Mouse (Mus musculus): ENCODE results near the gene Olfr790. TPM values are rescaled to one million over a fixed set of nuclear protein-coding genes. Genes with fewer than 3 reads are reported as not detected.

Gene Olfr790
- not detected in 2 replicates for polyA plus RNA-seq (2012; ENCODE audit: insufficient read depth, low replicate concordance)

GRCm38 (mm10) chr10:129498192-129498591, at the start of gene Olfr790:
Olfr790 (plus strand) TSS chr10:129498492.
- Histone ChIP-seq H3K9me3 (peaks cover 6% of the 10 kb centered on the region; the same call in 1 of the 2 replicates), H3K4me1 (no peaks in the 10 kb centered on the region)
- TF ChIP-seq GATA1 (IDR thresholded peaks at IDR 0.05; ENCODE audit: borderline replicate concordance, low read length) = no peak
- no peak for TF ChIP-seq FLI1 (IDR thresholded peaks at IDR 0.05; ENCODE audit: low read length)

GRCm38 (mm10) chr10:129461562-129461961, 36.7 kb upstream of the Olfr790 start, which contains the start of gene Olfr787:
Olfr787 (plus strand) TSS chr10:129461862.
- Histone ChIP-seq H3K4me1 (no peaks in the 10 kb centered on the region), H3K27me3 (replicated peaks) (no peaks in the 10 kb centered on the region), H3K4me3 (replicated peaks) (no peak within 1 kb of the TSS), H3K36me3 (replicated peaks; ENCODE audit: low read length) (no peaks in the 10 kb centered on the region), H3K9me3 (no peaks in the 10 kb centered on the region; the same call in 1 of the 2 replicates)
- TF ChIP-seq FLI1 (IDR thresholded peaks at IDR 0.05; ENCODE audit: low read length) (no peak), GATA1 (IDR thresholded peaks at IDR 0.05; ENCODE audit: borderline replicate concordance, low read length) (no peak)

More at GRCm38 (mm10) chr10:129498192-129498591, at the start of gene Olfr790:
- Histone ChIP-seq H3K36me3 (replicated peaks; ENCODE audit: low read length) (no peaks in the 10 kb centered on the region), H3K4me3 (replicated peaks) (no peak within 1 kb of the TSS), H3K27me3 (replicated peaks) (no peaks in the 10 kb centered on the region)

- Histone ChIP-seq H3K36me3 (replicated peaks; ENCODE audit: low read length) (no peaks in the 10 kb centered on the region), H3K27me3 (replicated peaks) (no peaks in the 10 kb centered on the region), H3K4me3 (replicated peaks) (no peak within 1 kb of the TSS), H3K4me1 (no peaks in the 10 kb centered on the region), H3K9me3 (no peaks in the 10 kb centered on the region)
- no peak for TF ChIP-seq FLI1 (IDR thresholded peaks at IDR 0.05; ENCODE audit: low read length)
- no peak for TF ChIP-seq GATA1 (IDR thresholded peaks at IDR 0.05; ENCODE audit: borderline replicate concordance, low read length)
Observed at GRCm38 (mm10) chr10:129470698-129471097, 27.6 kb upstream of the Olfr790 start, which contains the start of gene Olfr788. Olfr788 (plus strand) TSS chr10:129470998.

- Histone ChIP-seq H3K4me3 (replicated peaks) (no peak overlapping the region), H3K36me3 (replicated peaks; ENCODE audit: low read length) (no peaks in the 10 kb centered on the region), H3K27me3 (replicated peaks) (no peaks in the 10 kb centered on the region), H3K9me3 (no peaks in the 10 kb centered on the region), H3K4me1 (no peaks in the 10 kb centered on the region)
- TF ChIP-seq GATA1 (IDR thresholded peaks at IDR 0.05; ENCODE audit: borderline replicate concordance, low read length) = no peak
- TF ChIP-seq FLI1 (IDR thresholded peaks at IDR 0.05; ENCODE audit: low read length) = no peak
Observed at GRCm38 (mm10) chr10:129473256-129473655, 25.0 kb upstream of the Olfr790 start.

- Histone ChIP-seq H3K9me3 (no peaks in the 10 kb centered on the region), H3K36me3 (replicated peaks; ENCODE audit: low read length) (no peaks in the 10 kb centered on the region), H3K4me1 (no peaks in the 10 kb centered on the region), H3K27me3 (replicated peaks) (no peaks in the 10 kb centered on the region), H3K4me3 (replicated peaks) (no peak overlapping the region)
- TF ChIP-seq FLI1 (IDR thresholded peaks at IDR 0.05; ENCODE audit: low read length) = no peak
- no peak for TF ChIP-seq GATA1 (IDR thresholded peaks at IDR 0.05; ENCODE audit: borderline replicate concordance, low read length)
Observed at GRCm38 (mm10) chr10:129473723-129474122, 24.6 kb upstream of the Olfr790 start.

GRCm38 (mm10) chr10:129484452-129484851, 13.8 kb upstream of the Olfr790 start, which contains the start of gene Olfr789:
Olfr789 (plus strand) TSS chr10:129484752.
- Histone ChIP-seq H3K27me3 (replicated peaks) (no peaks in the 10 kb centered on the region), H3K9me3 (no peaks in the 10 kb centered on the region), H3K36me3 (replicated peaks; ENCODE audit: low read length) (no peaks in the 10 kb centered on the region), H3K4me3 (replicated peaks) (no peak within 1 kb of the TSS), H3K4me1 (no peaks in the 10 kb centered on the region)
- TF ChIP-seq GATA1 (IDR thresholded peaks at IDR 0.05; ENCODE audit: borderline replicate concordance, low read length) (no peak), FLI1 (IDR thresholded peaks at IDR 0.05; ENCODE audit: low read length) (no peak)

- no peaks in the 10 kb centered on the region for H3K36me3 ChIP-seq (replicated peaks; ENCODE audit: low read length)
- no peaks in the 10 kb centered on the region for H3K27me3 ChIP-seq (replicated peaks)
- no peak for TF ChIP-seq FLI1 (IDR thresholded peaks at IDR 0.05; ENCODE audit: low read length)
- TF ChIP-seq GATA1 (IDR thresholded peaks at IDR 0.05; ENCODE audit: borderline replicate concordance, low read length) = no peak
Observed at GRCm38 (mm10) chr10:129490101-129490500, 8.2 kb upstream of the Olfr790 start.

GRCm38 (mm10) chr10:129521492-129521891, 23.2 kb downstream of the Olfr790 start, which contains the start of gene Olfr791:
Olfr791 (plus strand) TSS chr10:129521792.
- Histone ChIP-seq H3K27me3 (replicated peaks) (no peaks in the 10 kb centered on the region), H3K9me3 (peaks cover 10% of the 10 kb centered on the region), H3K4me1 (no peaks in the 10 kb centered on the region), H3K4me3 (replicated peaks) (peak within 1 kb of the TSS; percentile 17), H3K36me3 (replicated peaks; ENCODE audit: low read length) (no peaks in the 10 kb centered on the region)
- TF ChIP-seq GATA1 (IDR thresholded peaks at IDR 0.05; ENCODE audit: borderline replicate concordance, low read length) = no peak

More at GRCm38 (mm10) chr10:129490101-129490500, 8.2 kb upstream of the Olfr790 start:
- Histone ChIP-seq H3K4me3 (replicated peaks) (no peak overlapping the region), H3K9me3 (peaks cover 4% of the 10 kb centered on the region; the same call in 1 of the 2 replicates), H3K4me1 (no peaks in the 10 kb centered on the region)

- H3K27me3 ChIP-seq (replicated peaks) = no peaks in the 10 kb centered on the region
- no peak within 1 kb of the TSS for H3K4me3 ChIP-seq (replicated peaks)
- peaks cover 11% of the 10 kb centered on the region for H3K9me3 ChIP-seq
- no peaks in the 10 kb centered on the region for H3K36me3 ChIP-seq (replicated peaks; ENCODE audit: low read length)
- H3K4me1 ChIP-seq = no peaks in the 10 kb centered on the region
- TF ChIP-seq FLI1 (IDR thresholded peaks at IDR 0.05; ENCODE audit: low read length) = no peak
- no peak for TF ChIP-seq GATA1 (IDR thresholded peaks at IDR 0.05; ENCODE audit: borderline replicate concordance, low read length)
Observed at GRCm38 (mm10) chr10:129538862-129539261, 40.6 kb downstream of the Olfr790 start, which contains the start of gene Olfr792. Olfr792 (plus strand) TSS chr10:129539162.

GRCm38 (mm10) chr10:129549354-129549753, 51.1 kb downstream of the Olfr790 start:
- Histone ChIP-seq H3K36me3 (replicated peaks; ENCODE audit: low read length) (no peaks in the 10 kb centered on the region), H3K4me1 (no peaks in the 10 kb centered on the region), H3K4me3 (replicated peaks) (no peak overlapping the region), H3K9me3 (peaks cover 4% of the 10 kb centered on the region), H3K27me3 (replicated peaks) (no peaks in the 10 kb centered on the region)
- no peak for TF ChIP-seq GATA1 (IDR thresholded peaks at IDR 0.05; ENCODE audit: borderline replicate concordance, low read length)
- no peak for TF ChIP-seq FLI1 (IDR thresholded peaks at IDR 0.05; ENCODE audit: low read length)

Other genes starting within 250 kb of the Olfr790 start
- not detected in 2 replicates for gene Olfr776, start 239.4 kb upstream of the Olfr790 start, polyA plus RNA-seq (2012; ENCODE audit: insufficient read depth, low replicate concordance)
- not detected in 2 replicates for gene Olfr777, start 227.0 kb upstream of the Olfr790 start, polyA plus RNA-seq (2012; ENCODE audit: insufficient read depth, low replicate concordance)
- not detected in 2 replicates for gene Olfr780, start 180.4 kb upstream of the Olfr790 start, polyA plus RNA-seq (2012; ENCODE audit: insufficient read depth, low replicate concordance)
- gene Olfr781, start 169.6 kb upstream of the Olfr790 start, polyA plus RNA-seq (2012; ENCODE audit: insufficient read depth, low replicate concordance) = not detected in 2 replicates
- gene Olfr782, start 149.6 kb upstream of the Olfr790 start, polyA plus RNA-seq (2012; ENCODE audit: insufficient read depth, low replicate concordance) = not detected in 2 replicates
- not detected in 2 replicates for gene Olfr784, start 114.4 kb upstream of the Olfr790 start, polyA plus RNA-seq (2012; ENCODE audit: insufficient read depth, low replicate concordance)
- gene Olfr785, start 93.1 kb upstream of the Olfr790 start, polyA plus RNA-seq (2012; ENCODE audit: insufficient read depth, low replicate concordance) = not detected in 2 replicates
- not detected in 2 replicates for gene Olfr786, start 71.2 kb upstream of the Olfr790 start, polyA plus RNA-seq (2012; ENCODE audit: insufficient read depth, low replicate concordance)
- gene Olfr787, start 36.6 kb upstream of the Olfr790 start, polyA plus RNA-seq (2012; ENCODE audit: insufficient read depth, low replicate concordance) = 2.0 TPM in 1 of 2 replicates, not detected in the other
- not detected in 2 replicates for gene Olfr788, start 27.5 kb upstream of the Olfr790 start, polyA plus RNA-seq (2012; ENCODE audit: insufficient read depth, low replicate concordance)
- not detected in 2 replicates for gene Olfr789, start 13.7 kb upstream of the Olfr790 start, polyA plus RNA-seq (2012; ENCODE audit: insufficient read depth, low replicate concordance)
- gene Olfr791, start 23.3 kb downstream of the Olfr790 start, polyA plus RNA-seq (2012; ENCODE audit: insufficient read depth, low replicate concordance) = not detected in 2 replicates
- not detected in 2 replicates for gene Olfr792, start 40.7 kb downstream of the Olfr790 start, polyA plus RNA-seq (2012; ENCODE audit: insufficient read depth, low replicate concordance)
- gene Olfr794, start 69.2 kb downstream of the Olfr790 start, polyA plus RNA-seq (2012; ENCODE audit: insufficient read depth, low replicate concordance) = not detected in 2 replicates
- gene Olfr796, start 114.1 kb downstream of the Olfr790 start, polyA plus RNA-seq (2012; ENCODE audit: insufficient read depth, low replicate concordance) = not detected in 2 replicates
- gene Olfr798, start 129.4 kb downstream of the Olfr790 start, polyA plus RNA-seq (2012; ENCODE audit: insufficient read depth, low replicate concordance) = 0.76 TPM in 1 of 2 replicates, not detected in the other
- not detected in 2 replicates for gene Olfr799, start 139.0 kb downstream of the Olfr790 start, polyA plus RNA-seq (2012; ENCODE audit: insufficient read depth, low replicate concordance)
- gene Olfr800, start 159.2 kb downstream of the Olfr790 start, polyA plus RNA-seq (2012; ENCODE audit: insufficient read depth, low replicate concordance) = not detected in 2 replicates
- gene Olfr801, start 175.4 kb downstream of the Olfr790 start, polyA plus RNA-seq (2012; ENCODE audit: insufficient read depth, low replicate concordance) = not detected in 2 replicates
- gene Olfr802, start 189.7 kb downstream of the Olfr790 start, polyA plus RNA-seq (2012; ENCODE audit: insufficient read depth, low replicate concordance) = not detected in 2 replicates
- gene Olfr803, start 195.8 kb downstream of the Olfr790 start, polyA plus RNA-seq (2012; ENCODE audit: insufficient read depth, low replicate concordance) = 8.7 TPM in 1 of 2 replicates, not detected in the other
- not detected in 2 replicates for gene Olfr804, start 204.7 kb downstream of the Olfr790 start, polyA plus RNA-seq (2012; ENCODE audit: insufficient read depth, low replicate concordance)
- gene Olfr805, start 230.9 kb downstream of the Olfr790 start, polyA plus RNA-seq (2012; ENCODE audit: insufficient read depth, low replicate concordance) = not detected in 2 replicates
- not detected in 2 replicates for gene Olfr806, start 243.4 kb downstream of the Olfr790 start, polyA plus RNA-seq (2012; ENCODE audit: insufficient read depth, low replicate concordance)

All from megakaryocyte, embryonic 14.5 days (primary cell).